ENCODE assay signal across 10 mouse cellular contexts in genomic region chr17:73970361-73971027, GRCm38 (mm10). TPM values are rescaled to one million over a fixed set of nuclear protein-coding genes. Genes with fewer than 3 reads are reported as not detected.
DNase-seq lines count a peak whose midpoint lies in the region; ATAC-seq and TF ChIP-seq lines count a peak whose summit lies in the region.
"Had no signal": no experiment of that assay in that cellular context is flagged by ENCODE, and none has a peak within 500 bp of the region (broad histone marks: within the 10 kb centered on the region; RNA-seq: fewer than 3 reads in every experiment).

No protein-coding gene starts in this region.

- 0 out of 2 replicates have a peak, but pooled peaks cover 3% of the 10 kb centered on the region for H3K4me1 ChIP-seq in kidney, postnatal 0 days (replicated peaks; ENCODE audit: insufficient read depth, low read length)
- H3K4me1 ChIP-seq: embryonic facial prominence, embryonic 12.5 days had no signal

- H3K9me3 ChIP-seq in kidney, postnatal 0 days (replicated peaks; ENCODE audit: low read length) = no peaks in the 10 kb centered on the region
- H3K9me3 ChIP-seq: embryonic facial prominence, embryonic 12.5 days; limb, embryonic 13.5 days had no signal

- H3K36me3 ChIP-seq in kidney, postnatal 0 days (ENCODE audit: insufficient read depth, low read length) = no peaks in the 10 kb centered on the region
- H3K36me3 ChIP-seq: embryonic facial prominence, embryonic 12.5 days; limb, embryonic 13.5 days had no signal

- no peak overlapping the region for H3K4me2 ChIP-seq in kidney, postnatal 0 days (ENCODE audit: low read length)
- H3K4me2 ChIP-seq: embryonic facial prominence, embryonic 12.5 days; limb, embryonic 13.5 days had no signal

- no peak for TF ChIP-seq CTCF in kidney, postnatal 0 days (IDR thresholded peaks at IDR 0.05; ENCODE audit: low read depth)

- WGBS in kidney, postnatal 0 days = 53% methylated on average over 3 of the region's 3 CpGs

- DNase-seq in cerebellum, postnatal 25 days = peak; percentile 20 to 39
- DNase-seq in cerebellum, adult 8-10 months = no peak
- peak; percentile 58 for DNase-seq in Muller cell, postnatal 12 days (ENCODE audit: inconsistent ontology term)
- peak; percentile 90 to 94 for DNase-seq in heart, adult 18-20 months
- DNase-seq in kidney, postnatal 0 days (ENCODE audit: low spot score) = peak; percentile 75
- DNase-seq in lung, postnatal 25 days (ENCODE audit: low spot score) = peak; percentile 89
- DNase-seq in MN1 (ENCODE audit: low spot score) = no peak
- no peak for DNase-seq in thymus, postnatal 10 days (ENCODE audit: low spot score in 2 of 2)

- H3K27me3 ChIP-seq in kidney, postnatal 0 days (ENCODE audit: insufficient read depth, low read length) = no peaks in the 10 kb centered on the region
- H3K27me3 ChIP-seq: embryonic facial prominence, embryonic 12.5 days; limb, embryonic 13.5 days had no signal

- H3K4me3 ChIP-seq in kidney, postnatal 0 days (replicated peaks; ENCODE audit: low read depth, low read length) = no peak overlapping the region
- H3K4me3 ChIP-seq: embryonic facial prominence, embryonic 12.5 days; limb, embryonic 13.5 days had no signal

- no peak for ATAC-seq in kidney, postnatal 0 days (replicated peaks; ENCODE audit: low FRiP score, low read depth)

- H3K9ac ChIP-seq in kidney, postnatal 0 days (ENCODE audit: low read depth, low read length) = no peak overlapping the region
- H3K9ac ChIP-seq: embryonic facial prominence, embryonic 12.5 days; limb, embryonic 13.5 days had no signal

- no peak overlapping the region for H3K27ac ChIP-seq in kidney, postnatal 0 days
- H3K27ac ChIP-seq: embryonic facial prominence, embryonic 12.5 days; limb, embryonic 13.5 days had no signal

RNA-seq across cellular contexts. Expression of gene Xdh, which starts 20.5 kb away (rescaled TPM):
- total RNA-seq in heart, adult 18-20 months (2021) = 100 to 1,000 TPM; 131 to 165 TPM
- 1.6 and 1.9 TPM in 2 replicates for polyA plus RNA-seq in kidney, postnatal 0 days (2015; fragmentation: Nextera tagmentation; extraction: Ambion mirVana)

Comparison
In these comparisons a context has a peak if more than half of its experiments do, and no peak if none do; other contexts are left out.
1. DNase-seq: peak in cerebellum, postnatal 25 days (2 of 2), Muller cell, postnatal 12 days (single experiment), heart, adult 18-20 months (2 of 2), kidney, postnatal 0 days (single experiment) and lung, postnatal 25 days (single experiment); none in cerebellum, adult 8-10 months (single experiment), MN1 (single experiment) and thymus, postnatal 10 days (0 of 2).